Mouse (Mus musculus) ovary, adult 2 months (tissue): Measurements from ENCODE around the gene Tbca. TPM values are rescaled to one million over a fixed set of nuclear protein-coding genes. Genes with fewer than 3 reads are reported as not detected.

Source experiments
- polyA plus RNA-seq: library from polyadenylated mRNA; depleted of rRNA; stranded (reverse); fragments of >200 nt; gene quantifications from 2 replicates; pipeline ENCODE4 v1.2.3, GENCODE M21; 2012; rRNA removed

Gene Tbca
- polyA plus RNA-seq: 1.1 and 3.2 TPM in 2 replicates

GRCm38 (mm10) chr13:94788771-94789649 is at the start of gene Tbca:
Tbca (plus strand) TSS chr13:94788910.

DNA sequence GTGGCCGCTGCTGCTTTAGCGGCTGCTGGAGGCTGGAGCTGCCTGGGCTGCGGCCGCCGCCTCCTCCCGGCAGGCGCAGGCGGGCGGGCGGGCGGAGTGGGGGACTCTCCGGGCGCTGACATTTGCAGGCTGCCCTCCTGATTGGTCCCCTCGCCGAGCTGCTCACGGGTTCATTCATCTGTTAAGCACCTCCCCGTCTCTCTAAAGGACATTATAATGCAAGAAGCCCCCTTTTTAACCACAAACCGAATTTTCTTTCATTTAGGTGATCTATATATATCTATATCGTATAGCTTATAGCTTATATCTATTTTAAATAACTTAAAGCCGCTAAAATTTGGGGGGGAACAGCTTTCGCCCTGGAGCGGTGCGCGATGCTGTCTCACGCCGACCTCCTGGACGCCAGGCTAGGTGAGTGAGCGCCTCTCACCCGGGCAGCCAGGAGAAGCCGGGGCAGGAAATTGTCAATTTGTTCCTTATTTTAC is 86.7 kb downstream of the Tbca start, which contains the start of gene Otp:
TSS of gene Otp (plus strand) at position 207 of the 485 bp plus-strand sequence.

Other genes starting within 250 kb of the Tbca start
- gene Otp, start 86.7 kb downstream of the Tbca start, polyA plus RNA-seq: not detected in 2 replicates
- 16.7 and 18.7 TPM in 2 replicates for gene Wdr41, start 187.4 kb downstream of the Tbca start, polyA plus RNA-seq